ENCODE assay signal across 8 mouse cellular contexts in the genomic region with DNA sequence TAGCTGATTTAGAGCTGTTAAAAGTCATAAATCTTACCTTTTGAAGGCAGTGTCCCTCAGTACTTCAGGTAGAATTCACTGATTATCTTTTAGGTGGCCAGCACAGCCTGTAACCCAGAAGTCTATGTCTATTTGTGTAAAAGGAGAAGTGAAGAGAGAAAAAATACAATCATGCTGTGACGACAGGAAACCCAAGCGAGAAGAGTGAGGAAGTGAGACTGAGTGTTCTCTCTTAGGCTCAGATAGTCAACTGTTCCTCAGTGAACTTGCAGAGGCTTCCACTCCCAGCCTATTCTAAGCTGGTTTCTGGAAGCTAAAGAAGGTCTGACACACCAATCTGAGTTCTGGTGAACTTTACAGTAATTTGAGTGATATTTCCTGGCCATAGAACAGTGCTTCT. TPM values are rescaled to one million over a fixed set of nuclear protein-coding genes. Genes with fewer than 3 reads are reported as not detected.
DNase-seq lines count a peak whose midpoint lies in the region; ATAC-seq lines count a peak whose summit lies in the region.

A gene (minus strand): TSS at position 220 of the 400 bp plus-strand sequence.

- H3K4me3 ChIP-seq in hindbrain, embryonic 12.5 days = no peak within 1 kb of the TSS
- no peak within 1 kb of the TSS for H3K4me3 ChIP-seq in intestine, embryonic 15.5 days (replicated peaks)

- no peak within 1 kb of the TSS for H3K4me2 ChIP-seq in hindbrain, embryonic 12.5 days (replicated peaks)
- no peak within 1 kb of the TSS for H3K4me2 ChIP-seq in intestine, embryonic 15.5 days (replicated peaks)

- ATAC-seq in erythroid progenitor cell, adult 5-6 weeks (replicated peaks; ENCODE audit: low FRiP score, poor library complexity, severe bottlenecking) = no peak
- no peak for ATAC-seq in hindbrain, embryonic 12.5 days (ENCODE audit: low FRiP score)
- no peak for ATAC-seq in intestine, embryonic 15.5 days

- no peaks in the 10 kb centered on the region for H3K4me1 ChIP-seq in hindbrain, embryonic 12.5 days
- no peaks in the 10 kb centered on the region for H3K4me1 ChIP-seq in intestine, embryonic 15.5 days (replicated peaks)

- H3K9ac ChIP-seq in hindbrain, embryonic 12.5 days = no peak within 1 kb of the TSS
- no peak within 1 kb of the TSS for H3K9ac ChIP-seq in intestine, embryonic 15.5 days

- 76% methylated on average over 2 of the region's 2 CpGs for WGBS in hindbrain, embryonic 12.5 days
- 78% methylated on average over 2 of the region's 2 CpGs for WGBS in intestine, embryonic 15.5 days

- H3K36me3 ChIP-seq in hindbrain, embryonic 12.5 days = no peaks in the 10 kb centered on the region
- no peaks in the 10 kb centered on the region for H3K36me3 ChIP-seq in intestine, embryonic 15.5 days

- H3K9me3 ChIP-seq in hindbrain, embryonic 12.5 days (replicated peaks) = no peaks in the 10 kb centered on the region
- H3K9me3 ChIP-seq in intestine, embryonic 15.5 days = no peaks in the 10 kb centered on the region

- H3K27ac ChIP-seq in hindbrain, embryonic 12.5 days = no peak within 1 kb of the TSS
- H3K27ac ChIP-seq in intestine, embryonic 15.5 days = no peak within 1 kb of the TSS

- H3K27me3 ChIP-seq in hindbrain, embryonic 12.5 days = no peaks in the 10 kb centered on the region
- no peaks in the 10 kb centered on the region for H3K27me3 ChIP-seq in intestine, embryonic 15.5 days (replicated peaks)

- no peak for DNase-seq in frontal cortex, adult 2 months (ENCODE audit: extremely low spot score in 1 of 2, low spot score in 1 of 2)
- DNase-seq in frontal cortex, postnatal 25 days (ENCODE audit: low spot score in 2 of 2) = no peak
- peak; percentile 96 for DNase-seq in 416B (ENCODE audit: low read depth)
- DNase-seq in lung, postnatal 36 days = peak; percentile 57
- no peak for DNase-seq in kidney, postnatal 14 days

RNA-seq across cellular contexts. Expression of the gene that starts here (rescaled TPM):
- polyA plus RNA-seq in frontal cortex, adult 2 months (2012; rRNA removed) = 8.6 and 12.4 TPM in 2 replicates
- total RNA-seq in erythroid progenitor cell, adult 5-6 weeks (2015; ENCODE audit: low replicate concordance) = 99.5 and 110 TPM in 2 replicates
- total RNA-seq in erythroid progenitor cell, adult 5-6 weeks (2017; ENCODE audit: low replicate concordance) = 48.1 and 62.0 TPM in 2 replicates
- polyA plus RNA-seq in hindbrain, embryonic 12.5 days (2016; fragmentation: Nextera tagmentation; extraction: Ambion mirVana) = 4.1 and 5.8 TPM in 2 replicates
- polyA plus RNA-seq in intestine, embryonic 15.5 days (2015; fragmentation: Nextera tagmentation; extraction: Ambion mirVana) = 8.2 and 9.5 TPM in 2 replicates

Comparison
In these comparisons a context has a peak if more than half of its experiments do, and no peak if none do; other contexts are left out.
1. DNase-seq: peak in 416B (single experiment) and lung, postnatal 36 days (single experiment); none in frontal cortex, adult 2 months (0 of 2), frontal cortex, postnatal 25 days (0 of 2) and kidney, postnatal 14 days (single experiment).